Mouse (Mus musculus) bone marrow, adult 2 months (tissue): ENCODE data around the gene Myh7b.

Source experiments
- CTCF ChIP-seq: fragments of 200-500 bp; IDR thresholded peaks from 2 replicates; pipeline ENCODE4 v1.5.1; 2011; ENCODE audit warnings: low read length, control low read depth; ENCODE audit not compliant: control insufficient read depth, insufficient read depth
- POLR2A ChIP-seq: fragments of 200-500 bp; IDR thresholded peaks from 2 replicates; pipeline ENCODE4 v1.6.1; 2011; ENCODE audit warnings: low read depth, mild to moderate bottlenecking, control low read depth, low read length, borderline replicate concordance; ENCODE audit not compliant: control insufficient read depth

- TF ChIP-seq CTCF (no peak), POLR2A (no peak)
Measured at GRCm38 (mm10) chr2:155610978-155611377, at the start of gene Myh7b.
